Mouse (Mus musculus) CH12.LX (cell line): ENCODE measurements around the gene Colgalt2. TPM values are rescaled to one million over a fixed set of nuclear protein-coding genes. Genes with fewer than 3 reads are reported as not detected.

Source experiments
- DNase-seq: peaks from one replicate; pipeline ENCODE4 v3.0.0-alpha.2; 2013; ENCODE audit errors: extremely low read depth
- H3K27ac ChIP-seq: 2 replicates; pipeline ENCODE4 v1.5.1; 2012; ENCODE audit warnings: low read depth, mild to moderate bottlenecking, control low read depth, moderate library complexity; ENCODE audit not compliant: insufficient read depth
- H3K27me3 ChIP-seq: replicated peaks from 2 replicates; pipeline ENCODE3; 2012; ENCODE audit warnings: inconsistent platforms
- H3K36me3 ChIP-seq, 2 experiments: replicated peaks in 1 of 2; 2 replicates each; pipeline versions ENCODE3 to v1.6.1; 2012; ENCODE audit warnings: inconsistent platforms in 1 of 2, low read length in 1 of 2, mild to moderate bottlenecking in 1 of 2, mixed read lengths in 1 of 2, moderate library complexity in 1 of 2; ENCODE audit not compliant: control insufficient read depth in 1 of 2, insufficient read depth in 1 of 2
- H3K4me1 ChIP-seq, 2 experiments: 2 replicates each; pipeline ENCODE4 v1.6.1; 2012; ENCODE audit warnings: inconsistent platforms in 1 of 2, moderate library complexity in 1 of 2; ENCODE audit not compliant: insufficient read depth in 2 of 2, control insufficient read depth in 1 of 2
- H3K4me2 ChIP-seq: 2 replicates; pipeline ENCODE4 v1.6.1; 2012; ENCODE audit warnings: low read depth, mild to moderate bottlenecking, control low read depth; ENCODE audit not compliant: poor library complexity, insufficient read depth, severe bottlenecking
- H3K4me3 ChIP-seq, 3 experiments: fragments of 150-350 bp in 1 of 3; sonication (generic) in 1 of 3; replicated peaks in 1 of 3; 2 replicates each; pipeline versions ENCODE3 to v1.5.1; 2011 to 2012; ENCODE audit warnings: low read depth in 2 of 3, low read length in 2 of 3, mild to moderate bottlenecking in 2 of 3, moderate library complexity in 2 of 3, control low read depth in 1 of 3, improper control_type of control experiment in 1 of 3, inconsistent platforms in 1 of 3, mixed read lengths in 1 of 3; ENCODE audit not compliant: poor library complexity in 1 of 3
- H3K79me2 ChIP-seq: replicated peaks from 2 replicates; pipeline ENCODE4 v1.6.1; 2012; ENCODE audit warnings: mild to moderate bottlenecking, moderate library complexity; ENCODE audit not compliant: control insufficient read depth, poor library complexity, insufficient read depth, severe bottlenecking; ENCODE audit errors: extremely low read depth
- H3K9ac ChIP-seq: 2 replicates; pipeline ENCODE4 v1.6.1; 2012; ENCODE audit warnings: low read depth, mild to moderate bottlenecking, control low read depth, moderate library complexity; ENCODE audit not compliant: insufficient read depth
- H3K9me3 ChIP-seq: replicated peaks from 2 replicates; pipeline ENCODE3; 2012; ENCODE audit warnings: low read length, inconsistent platforms, mixed read lengths
- BHLHE40 ChIP-seq: IDR thresholded peaks from 2 replicates; pipeline ENCODE4 v1.6.1; 2011; ENCODE audit warnings: mild to moderate bottlenecking, low read depth, low read length, improper control_type of control experiment
- CHD1 ChIP-seq: IDR thresholded peaks from 2 replicates; pipeline ENCODE4 v1.6.1; 2012; ENCODE audit warnings: low read depth, low read length, improper control_type of control experiment, inconsistent platforms
- ELF1 ChIP-seq: IDR thresholded peaks from 2 replicates; pipeline ENCODE4 v1.6.1; 2014; ENCODE audit warnings: low read depth, mild to moderate bottlenecking, inconsistent platforms, low read length, improper control_type of control experiment
- EP300 ChIP-seq: IDR thresholded peaks from 2 replicates; pipeline ENCODE4 v1.6.1; 2011; ENCODE audit warnings: low read length, improper control_type of control experiment
- ETS1 ChIP-seq: conservative IDR thresholded peaks from 2 replicates; pipeline ENCODE4 v1.6.1; 2012; ENCODE audit warnings: low read depth, mild to moderate bottlenecking, inconsistent platforms, low read length, improper control_type of control experiment, moderate library complexity
- GABPA ChIP-seq: IDR thresholded peaks from 2 replicates; pipeline ENCODE4 v1.6.1; 2012; ENCODE audit warnings: low read depth, low read length, improper control_type of control experiment, inconsistent platforms; ENCODE audit not compliant: insufficient replicate concordance
- HCFC1 ChIP-seq: IDR thresholded peaks from 2 replicates; pipeline ENCODE4 v1.6.1; 2012; ENCODE audit warnings: low read depth, mild to moderate bottlenecking, inconsistent platforms, low read length, improper control_type of control experiment
- IRF4 ChIP-seq: IDR thresholded peaks from 2 replicates; pipeline ENCODE4 v1.6.1; 2014; ENCODE audit warnings: low read depth, mild to moderate bottlenecking, inconsistent platforms, low read length, improper control_type of control experiment
- KAT2A ChIP-seq: IDR thresholded peaks from 2 replicates; pipeline ENCODE4 v1.6.1; 2012; ENCODE audit warnings: low read length, improper control_type of control experiment, inconsistent platforms; ENCODE audit not compliant: insufficient replicate concordance
- MAFK ChIP-seq: IDR thresholded peaks from 2 replicates; pipeline ENCODE4 v1.6.1; 2011; ENCODE audit warnings: low read length, improper control_type of control experiment; ENCODE audit not compliant: insufficient replicate concordance
- MAZ ChIP-seq: IDR thresholded peaks from 2 replicates; pipeline ENCODE4 v1.6.1; 2012; ENCODE audit warnings: low read depth, mild to moderate bottlenecking, inconsistent platforms, low read length, improper control_type of control experiment, moderate library complexity
- MEF2A ChIP-seq: IDR thresholded peaks from 2 replicates; pipeline ENCODE4 v1.6.1; 2014; ENCODE audit warnings: low read depth, mild to moderate bottlenecking, inconsistent platforms, low read length, improper control_type of control experiment, borderline replicate concordance
- MYC ChIP-seq: IDR thresholded peaks from 2 replicates; pipeline ENCODE4 v1.6.1; 2011; ENCODE audit warnings: low read depth, mild to moderate bottlenecking, improper control_type of control experiment, low read length
- PAX5 ChIP-seq: IDR thresholded peaks from 2 replicates; pipeline ENCODE4 v1.6.1; 2012; ENCODE audit warnings: low read length, inconsistent platforms, mixed read lengths
- TCF12 ChIP-seq: IDR thresholded peaks from 2 replicates; pipeline ENCODE4 v1.6.1; 2014; ENCODE audit warnings: low read depth, mild to moderate bottlenecking, inconsistent platforms, low read length, improper control_type of control experiment
- UBTF ChIP-seq: IDR thresholded peaks from 2 replicates; pipeline ENCODE4 v1.6.1; 2012; ENCODE audit warnings: low read depth, mild to moderate bottlenecking, inconsistent platforms, low read length, improper control_type of control experiment, moderate library complexity
- USF1 ChIP-seq: IDR thresholded peaks from 2 replicates; pipeline ENCODE4 v1.6.1; 2014; ENCODE audit warnings: low read depth, mild to moderate bottlenecking, inconsistent platforms, low read length, improper control_type of control experiment
- ZMIZ1 ChIP-seq: IDR thresholded peaks from 2 replicates; pipeline ENCODE4 v1.6.1; 2012; ENCODE audit warnings: low read depth, mild to moderate bottlenecking, inconsistent platforms, low read length, improper control_type of control experiment
- dilution Hi-C: fragments of 300-500 bp; cut with MboI; formaldehyde crosslinking; loops from 2 replicates; pipeline ENCODE4 v1.14.3; 2020; ENCODE audit warnings: low sequenced_read_pairs; ENCODE audit not compliant: extremely low pct_unique_long_range_greater_than_20kb, extremely low pct_ligation_motif_present
- in situ Hi-C: fragments of 300-500 bp; cut with MboI; formaldehyde crosslinking; loops from 3 replicates; pipeline ENCODE4 v1.14.3; 2019; ENCODE audit warnings: low sequenced_read_pairs, low pct_ligation_motif_present, low pct_unique_long_range_greater_than_20kb, mixed read lengths
- polyA plus RNA-seq: library from polyadenylated mRNA; unstranded; fragments of >175 nt; gene quantifications from 2 replicates; pipeline ENCODE4 v1.2.1, GENCODE M21; 2012; ENCODE audit warnings: low read depth; ENCODE audit not compliant: insufficient read length
- total RNA-seq, 2 experiments: library from RNA; depleted of rRNA; stranded (reverse); fragments of 300-350 nt in 1 of 2; fragments of >200 nt in 1 of 2; gene quantifications; 2 replicates each; pipeline ENCODE4 v1.2.3; 2012 to 2014

Colgalt2 gene
- total and polyA plus RNA-seq, 3 experiments = not detected

GRCm38 (mm10) chr1:152460931-152461330, 61.3 kb downstream of the Colgalt2 start:
- Histone ChIP-seq H3K4me1 (peaks cover 0 to 5% of the 10 kb centered on the region in 2 experiments; a peak in 1 of 4 replicates), H3K4me2 (no peak overlapping the region), H3K27me3 (no peaks in the 10 kb centered on the region), H3K9ac (no peak overlapping the region), H3K36me3 (no peaks in the 10 kb centered on the region), H3K27ac (no peak overlapping the region), H3K79me2 (no peaks in the 10 kb centered on the region), H3K9me3 (no peaks in the 10 kb centered on the region), H3K4me3 (no peak overlapping the region)
- TF ChIP-seq UBTF (no peak), KAT2A (no peak), MYC (no peak), IRF4 (no peak), CHD1 (no peak), PAX5 (no peak), TCF12 (no peak), ETS1 (no peak)
- dilution Hi-C loops = no loop called here
- no peak for DNase-seq
- in situ Hi-C loops = no loop called here

GRCm38 (mm10) chr1:152461814-152462213, 62.2 kb downstream of the Colgalt2 start:
- H3K4me1 ChIP-seq = peaks cover 0 to 5% of the 10 kb centered on the region in 2 experiments; a peak in 1 of 4 replicates
- H3K9me3 ChIP-seq = no peaks in the 10 kb centered on the region
- in situ Hi-C loops = no loop called here
- no peak overlapping the region for H3K4me2 ChIP-seq
- H3K4me3 ChIP-seq = no peak overlapping the region
- no peak overlapping the region for H3K27ac ChIP-seq
- no peaks in the 10 kb centered on the region for H3K36me3 ChIP-seq
- TF ChIP-seq KAT2A (no peak), ZMIZ1 (no peak), USF1 (no peak), MAZ (no peak), HCFC1 (no peak), MEF2A (no peak), GABPA (no peak), UBTF (no peak), EP300 (no peak), BHLHE40 (no peak), ELF1 (no peak), MAFK (no peak), CHD1 (no peak)
- TF ChIP-seq, all 38 proteins: peak for 0
- Histone ChIP-seq H3K9ac (no peak overlapping the region), H3K27me3 (no peaks in the 10 kb centered on the region), H3K79me2 (no peaks in the 10 kb centered on the region)
- dilution Hi-C loops = no loop called here
- no peak for DNase-seq
